In genomic region chr19:38818766-38819426, GRCm38 (mm10) we compare ENCODE assay signal across 8 mouse cellular contexts. TPM values are rescaled to one million over a fixed set of nuclear protein-coding genes. Genes with fewer than 3 reads are reported as not detected.
DNase-seq lines count a peak whose midpoint lies in the region; ATAC-seq and TF ChIP-seq lines count a peak whose summit lies in the region.

Gene Noc3l (minus strand): TSS chr19:38819237.

- H3K4me2 ChIP-seq in hindbrain, postnatal 0 days (ENCODE audit: low read depth, low read length): peak within 1 kb of the TSS; percentile 76

- peak; percentile 98 for TF ChIP-seq CTCF in hindbrain, postnatal 0 days (IDR thresholded peaks at IDR 0.05; ENCODE audit: low read depth)
- TF ChIP-seq CTCF in left cerebral cortex, adult 2 months (IDR thresholded peaks at IDR 0.05): peak; percentile 97

- no peaks in the 10 kb centered on the region for H3K9me3 ChIP-seq in hindbrain, postnatal 0 days (ENCODE audit: low read length)

- WGBS in hindbrain, postnatal 0 days: 2% methylated on average over 38 of the region's 38 CpGs

- intact Hi-C loops in left cerebral cortex, adult 2 months (cut with DNase I): loop anchor here (1.0 kb wide), 1 partner anchor 17 kb away; the partner anchor contains the start of gene Tbc1d12

- peaks cover 12% of the 10 kb centered on the region; the same call in 1 of the 2 replicates for H3K36me3 ChIP-seq in hindbrain, postnatal 0 days (ENCODE audit: insufficient read depth, low read length)

- peak within 1 kb of the TSS; percentile 60 for H3K9ac ChIP-seq in hindbrain, postnatal 0 days (replicated peaks; ENCODE audit: low read length)

- peak; percentile 89 for DNase-seq in WW6 (ENCODE audit: low read depth, low spot score)
- DNase-seq in cerebellum, postnatal 4 days (ENCODE audit: low spot score in 2 of 2): peak; percentile 97 to 99
- peak; percentile 94 for DNase-seq in gastrocnemius, adult 18-20 months (ENCODE audit: low spot score)
- peak; percentile 95 for DNase-seq in hindbrain, postnatal 0 days (ENCODE audit: low spot score)
- DNase-seq in left cerebral cortex, adult 2 months (ENCODE audit: extremely low spot score in 1 of 2, low spot score in 2 of 2): peak; percentile 93 to 97
- DNase-seq in right cerebral cortex, adult 2 months (ENCODE audit: low spot score in 2 of 2): peak; percentile 95 to 97
- peak; percentile 94 for DNase-seq in urinary bladder, postnatal 14 days (ENCODE audit: low spot score)

- H3K4me1 ChIP-seq in hindbrain, postnatal 0 days (ENCODE audit: insufficient read depth, low read length): no peaks in the 10 kb centered on the region

- H3K27ac ChIP-seq in hindbrain, postnatal 0 days: peak within 1 kb of the TSS; percentile 65
- H3K27ac ChIP-seq in left cerebral cortex, adult 2 months: peak within 1 kb of the TSS; percentile 86

- ATAC-seq in hindbrain, postnatal 0 days: peak; percentile 99
- peak; percentile 99 for ATAC-seq in megakaryocyte, adult 5-6 weeks (ENCODE audit: poor library complexity, severe bottlenecking)

- H3K4me3 ChIP-seq in hindbrain, postnatal 0 days (ENCODE audit: low read length): peak within 1 kb of the TSS; percentile 86
- H3K4me3 ChIP-seq in left cerebral cortex, adult 2 months: peak within 1 kb of the TSS; percentile 93

- H3K27me3 ChIP-seq in hindbrain, postnatal 0 days (ENCODE audit: insufficient read depth, low read length): no peaks in the 10 kb centered on the region

RNA-seq across cellular contexts. Expression of gene Noc3l, which starts in this region (rescaled TPM):
- 1 to 10 TPM; 6.3 to 6.9 TPM for total RNA-seq in gastrocnemius, adult 18-20 months (2021)
- 6.4 and 7.8 TPM in 2 replicates for total RNA-seq in hindbrain, postnatal 0 days (2014; rRNA removed)
- polyA plus RNA-seq in hindbrain, postnatal 0 days (2015; fragmentation: Nextera tagmentation; extraction: Ambion mirVana): 2.5 and 3.2 TPM in 2 replicates
- 10 to 100 TPM; 13.4 to 14.6 TPM for total RNA-seq in left cerebral cortex, adult 2 months (2021)
- total RNA-seq in megakaryocyte, adult 5-6 weeks (2015): 3.6 and 5.2 TPM in 2 replicates
- total RNA-seq in megakaryocyte, adult 5-6 weeks (2017): 10.2 and 10.5 TPM in 2 replicates

Comparison
In these comparisons a context has a peak if more than half of its experiments do, and no peak if none do; other contexts are left out.
1. Peak in every context shown above with its lines: DNase-seq, ATAC-seq, H3K4me3 ChIP-seq and H3K27ac ChIP-seq.